Mouse (Mus musculus): Measurements from ENCODE around the gene Pigc. TPM values are rescaled to one million over a fixed set of nuclear protein-coding genes. Genes with fewer than 3 reads are reported as not detected.

Gene Pigc
- total RNA-seq (2014; rRNA removed) (7.1 and 7.3 TPM in 2 replicates), polyA plus RNA-seq (2012; rRNA removed) (9.4 and 9.5 TPM in 2 replicates)

GRCm38 (mm10) chr1:161968589-161969407 is at the start of gene Pigc:
Gene Pigc (plus strand): TSS chr1:161969186.
- peak within 1 kb of the TSS; percentile 85 for H3K9ac ChIP-seq (ENCODE audit: low read depth, low read length)
- H3K27ac ChIP-seq (replicated peaks; ENCODE audit: insufficient read depth, low read depth, low read length): peak within 1 kb of the TSS; percentile 18; the same call in 1 of the 2 replicates
- H3K79me2 ChIP-seq (ENCODE audit: control insufficient read depth, insufficient read depth, low read length): peaks cover 7% of the 10 kb centered on the region; the same call in 1 of the 2 replicates
- peak within 1 kb of the TSS; percentile 85 for H3K4me3 ChIP-seq (ENCODE audit: insufficient read depth, low read depth, low read length)
- 2% methylated on average over 38 of the region's 38 CpGs for WGBS
- DNase-seq (ENCODE audit: extremely low read depth, low read depth, low spot score): peak; percentile 84
- H3K36me3 ChIP-seq (ENCODE audit: control insufficient read depth, insufficient read depth, low read length): no peaks in the 10 kb centered on the region; the same call in 1 of the 2 replicates
- no peaks in the 10 kb centered on the region for H3K27me3 ChIP-seq (ENCODE audit: control insufficient read depth, insufficient read depth, low read length)
- TF ChIP-seq POLR2A (IDR thresholded peaks at IDR 0.05; ENCODE audit: extremely low read depth, insufficient read depth, low read length) (0 out of 2 replicates have a peak, but pooled peaks have one; percentile 30), CTCF (IDR thresholded peaks at IDR 0.05; ENCODE audit: low read depth, low read length) (peak; percentile 90)
- H3K4me1 ChIP-seq (ENCODE audit: control insufficient read depth, insufficient read depth, low read length): no peaks in the 10 kb centered on the region; the same call in none of the 2 replicates

GRCm38 (mm10) chr1:161919594-161919993 is 49.4 kb upstream of the Pigc start:
- TF ChIP-seq POLR2A (IDR thresholded peaks at IDR 0.05; ENCODE audit: extremely low read depth, insufficient read depth, low read length) (no peak), CTCF (IDR thresholded peaks at IDR 0.05; ENCODE audit: low read depth, low read length) (no peak)
- H3K9ac ChIP-seq (ENCODE audit: low read depth, low read length): no peak overlapping the region
- no peaks in the 10 kb centered on the region for H3K79me2 ChIP-seq (ENCODE audit: control insufficient read depth, insufficient read depth, low read length)
- H3K27me3 ChIP-seq (ENCODE audit: control insufficient read depth, insufficient read depth, low read length): no peaks in the 10 kb centered on the region
- no peaks in the 10 kb centered on the region for H3K36me3 ChIP-seq (ENCODE audit: control insufficient read depth, insufficient read depth, low read length)
- H3K4me1 ChIP-seq (ENCODE audit: control insufficient read depth, insufficient read depth, low read length): no peaks in the 10 kb centered on the region
- DNase-seq (ENCODE audit: extremely low read depth, low read depth, low spot score): no peak
- 94% methylated on average over 2 of the region's 2 CpGs for WGBS
- H3K27ac ChIP-seq (replicated peaks; ENCODE audit: insufficient read depth, low read depth, low read length): no peak overlapping the region
- no peak overlapping the region for H3K4me3 ChIP-seq (ENCODE audit: insufficient read depth, low read depth, low read length)

- Histone ChIP-seq H3K9ac (ENCODE audit: low read depth, low read length) (no peak overlapping the region), H3K4me3 (ENCODE audit: insufficient read depth, low read depth, low read length) (no peak overlapping the region), H3K27me3 (ENCODE audit: control insufficient read depth, insufficient read depth, low read length) (no peaks in the 10 kb centered on the region), H3K36me3 (ENCODE audit: control insufficient read depth, insufficient read depth, low read length) (no peaks in the 10 kb centered on the region), H3K27ac (replicated peaks; ENCODE audit: insufficient read depth, low read depth, low read length) (no peak overlapping the region), H3K4me1 (ENCODE audit: control insufficient read depth, insufficient read depth, low read length) (no peaks in the 10 kb centered on the region), H3K79me2 (ENCODE audit: control insufficient read depth, insufficient read depth, low read length) (no peaks in the 10 kb centered on the region)
- no peak for TF ChIP-seq POLR2A (IDR thresholded peaks at IDR 0.05; ENCODE audit: extremely low read depth, insufficient read depth, low read length)
- no peak for TF ChIP-seq CTCF (IDR thresholded peaks at IDR 0.05; ENCODE audit: low read depth, low read length)
- no peak for DNase-seq (ENCODE audit: extremely low read depth, low read depth, low spot score)
- 91% methylated on average over 9 of the region's 9 CpGs for WGBS
These were observed 48.2 kb upstream of the Pigc start for GRCm38 (mm10) chr1:161920475-161921454.

- peak; percentile 3 for DNase-seq (ENCODE audit: extremely low read depth, low read depth, low spot score)
- no peak overlapping the region for H3K27ac ChIP-seq (replicated peaks; ENCODE audit: insufficient read depth, low read depth, low read length)
- 91% methylated on average over 6 of the region's 6 CpGs for WGBS
- no peak overlapping the region for H3K9ac ChIP-seq (ENCODE audit: low read depth, low read length)
- H3K27me3 ChIP-seq (ENCODE audit: control insufficient read depth, insufficient read depth, low read length): no peaks in the 10 kb centered on the region
- no peaks in the 10 kb centered on the region for H3K79me2 ChIP-seq (ENCODE audit: control insufficient read depth, insufficient read depth, low read length)
- H3K4me1 ChIP-seq (ENCODE audit: control insufficient read depth, insufficient read depth, low read length): no peaks in the 10 kb centered on the region
- no peak for TF ChIP-seq CTCF (IDR thresholded peaks at IDR 0.05; ENCODE audit: low read depth, low read length)
- no peak for TF ChIP-seq POLR2A (IDR thresholded peaks at IDR 0.05; ENCODE audit: extremely low read depth, insufficient read depth, low read length)
- no peaks in the 10 kb centered on the region for H3K36me3 ChIP-seq (ENCODE audit: control insufficient read depth, insufficient read depth, low read length)
- no peak overlapping the region for H3K4me3 ChIP-seq (ENCODE audit: insufficient read depth, low read depth, low read length)
These were observed 47.1 kb upstream of the Pigc start for GRCm38 (mm10) chr1:161921928-161922327.

GRCm38 (mm10) chr1:161924321-161924720 is 44.7 kb upstream of the Pigc start:
- H3K36me3 ChIP-seq (ENCODE audit: control insufficient read depth, insufficient read depth, low read length): no peaks in the 10 kb centered on the region
- TF ChIP-seq CTCF (IDR thresholded peaks at IDR 0.05; ENCODE audit: low read depth, low read length) (no peak), POLR2A (IDR thresholded peaks at IDR 0.05; ENCODE audit: extremely low read depth, insufficient read depth, low read length) (no peak)
- no peak overlapping the region for H3K27ac ChIP-seq (replicated peaks; ENCODE audit: insufficient read depth, low read depth, low read length)
- H3K4me1 ChIP-seq (ENCODE audit: control insufficient read depth, insufficient read depth, low read length): no peaks in the 10 kb centered on the region
- no peak for DNase-seq (ENCODE audit: extremely low read depth, low read depth, low spot score)
- no peaks in the 10 kb centered on the region for H3K27me3 ChIP-seq (ENCODE audit: control insufficient read depth, insufficient read depth, low read length)
- WGBS: 87% methylated on average over 3 of the region's 3 CpGs
- no peaks in the 10 kb centered on the region for H3K79me2 ChIP-seq (ENCODE audit: control insufficient read depth, insufficient read depth, low read length)
- H3K4me3 ChIP-seq (ENCODE audit: insufficient read depth, low read depth, low read length): no peak overlapping the region
- H3K9ac ChIP-seq (ENCODE audit: low read depth, low read length): no peak overlapping the region
